Mouse (Mus musculus): ENCODE measurements around the gene Tmem141. TPM values are rescaled to one million over a fixed set of nuclear protein-coding genes. Genes with fewer than 3 reads are reported as not detected.

Gene Tmem141
- polyA plus RNA-seq, 1 experiment: 32.6 TPM

DNA sequence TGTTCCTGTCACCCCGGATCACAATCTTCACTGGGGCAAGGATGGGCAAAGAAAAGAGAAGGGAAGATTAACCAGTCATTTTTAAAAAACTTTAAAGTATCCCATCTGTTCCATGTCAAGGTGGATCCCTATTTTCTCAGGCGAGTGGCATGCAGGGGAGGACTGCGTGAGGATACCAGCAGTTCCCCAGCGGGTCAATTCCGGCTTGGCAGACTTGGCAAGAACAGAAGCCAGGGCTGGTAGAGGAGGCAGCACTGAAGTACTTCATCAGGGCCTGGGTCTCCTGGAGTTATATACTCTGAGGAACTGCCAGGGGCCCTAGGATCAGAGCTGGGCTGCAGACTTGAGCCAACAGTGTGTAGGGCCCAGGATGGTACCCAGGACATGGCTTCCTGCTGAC is 19.3 kb downstream of the Tmem141 start:
- no peak overlapping the region for H3K4me3 ChIP-seq
- no peak overlapping the region for H3K4me2 ChIP-seq (ENCODE audit: low read depth)
- no peaks in the 10 kb centered on the region for H3K27me3 ChIP-seq (ENCODE audit: control insufficient read depth, insufficient read depth, insufficient read length)
- peaks cover 26% of the 10 kb centered on the region for H3K36me3 ChIP-seq (ENCODE audit: control insufficient read depth, insufficient read depth)
- TF ChIP-seq USF1 (IDR thresholded peaks at IDR 0.05; ENCODE audit: low read depth) (no peak), TCF3 (IDR thresholded peaks at IDR 0.05; ENCODE audit: insufficient read length, low read depth) (no peak), E2F4 (IDR thresholded peaks at IDR 0.05; ENCODE audit: insufficient read depth) (no peak), CEBPB (IDR thresholded peaks at IDR 0.05; ENCODE audit: insufficient read depth, poor library complexity, severe bottlenecking) (no peak), MYOG (IDR thresholded peaks at IDR 0.05; ENCODE audit: control insufficient read depth in 1 of 3, insufficient read depth in 1 of 3, insufficient read length in 2 of 3, low read depth in 2 of 3) (no peak), POLR2AphosphoS2 (IDR thresholded peaks at IDR 0.05; ENCODE audit: insufficient read length, low read depth) (no peak), POLR2A (IDR thresholded peaks at IDR 0.05; ENCODE audit: insufficient read length, low read depth) (no peak), SRF (IDR thresholded peaks at IDR 0.05; ENCODE audit: control insufficient read depth, insufficient read length, low read depth) (no peak), MAX (IDR thresholded peaks at IDR 0.05; ENCODE audit: low read depth) (no peak), REST (IDR thresholded peaks at IDR 0.05; ENCODE audit: insufficient read depth, insufficient read length) (no peak), TCF12 (IDR thresholded peaks at IDR 0.05; ENCODE audit: insufficient read depth, poor library complexity, severe bottlenecking) (no peak), MYOD1 (IDR thresholded peaks at IDR 0.05; ENCODE audit: control insufficient read depth in 1 of 3, insufficient read length in 2 of 3, low read depth in 2 of 3) (no peak)
- no peak overlapping the region for H3ac ChIP-seq (ENCODE audit: control insufficient read depth, insufficient read length)
- H3K79me2 ChIP-seq (ENCODE audit: control insufficient read depth, insufficient read depth): peaks cover 41% of the 10 kb centered on the region

DNA sequence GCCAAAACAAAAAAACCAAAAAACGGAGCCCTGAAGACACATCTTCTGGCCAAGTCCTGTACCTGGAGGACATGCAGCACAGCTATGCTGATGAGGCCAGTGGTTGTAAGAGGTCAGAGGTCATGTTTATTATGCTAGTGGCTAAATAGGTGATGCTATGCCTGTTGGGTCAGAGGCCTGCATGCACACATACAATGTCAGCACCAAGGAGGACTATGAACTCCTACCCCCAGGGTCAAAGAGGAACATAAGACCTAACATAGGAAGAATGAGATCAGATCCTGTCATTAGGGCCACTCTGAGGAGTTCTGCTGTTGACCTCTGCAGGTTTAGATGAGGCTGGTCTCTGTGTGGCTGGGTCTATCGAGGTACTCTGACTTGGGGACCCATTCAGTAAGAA is 21.8 kb downstream of the Tmem141 start:
- H3K4me3 ChIP-seq: no peak overlapping the region
- H3K27me3 ChIP-seq (ENCODE audit: control insufficient read depth, insufficient read depth, insufficient read length): no peaks in the 10 kb centered on the region
- H3K4me2 ChIP-seq (ENCODE audit: low read depth): no peak overlapping the region
- TF ChIP-seq MYOD1 (IDR thresholded peaks at IDR 0.05; ENCODE audit: control insufficient read depth in 1 of 3, insufficient read length in 2 of 3, low read depth in 2 of 3) (no peak), MYOG (IDR thresholded peaks at IDR 0.05; ENCODE audit: control insufficient read depth in 1 of 3, insufficient read depth in 1 of 3, insufficient read length in 2 of 3, low read depth in 2 of 3) (no peak), REST (IDR thresholded peaks at IDR 0.05; ENCODE audit: insufficient read depth, insufficient read length) (no peak), POLR2AphosphoS2 (IDR thresholded peaks at IDR 0.05; ENCODE audit: insufficient read length, low read depth) (no peak), TCF3 (IDR thresholded peaks at IDR 0.05; ENCODE audit: insufficient read length, low read depth) (no peak), USF1 (IDR thresholded peaks at IDR 0.05; ENCODE audit: low read depth) (no peak), SRF (IDR thresholded peaks at IDR 0.05; ENCODE audit: control insufficient read depth, insufficient read length, low read depth) (no peak), E2F4 (IDR thresholded peaks at IDR 0.05; ENCODE audit: insufficient read depth) (no peak), MAX (IDR thresholded peaks at IDR 0.05; ENCODE audit: low read depth) (no peak), TCF12 (IDR thresholded peaks at IDR 0.05; ENCODE audit: insufficient read depth, poor library complexity, severe bottlenecking) (no peak), CEBPB (IDR thresholded peaks at IDR 0.05; ENCODE audit: insufficient read depth, poor library complexity, severe bottlenecking) (no peak), POLR2A (IDR thresholded peaks at IDR 0.05; ENCODE audit: insufficient read length, low read depth) (no peak)
- H3K36me3 ChIP-seq (ENCODE audit: control insufficient read depth, insufficient read depth): peaks cover 40% of the 10 kb centered on the region
- H3K79me2 ChIP-seq (ENCODE audit: control insufficient read depth, insufficient read depth): peaks cover 16% of the 10 kb centered on the region
- no peak overlapping the region for H3ac ChIP-seq (ENCODE audit: control insufficient read depth, insufficient read length)

DNA sequence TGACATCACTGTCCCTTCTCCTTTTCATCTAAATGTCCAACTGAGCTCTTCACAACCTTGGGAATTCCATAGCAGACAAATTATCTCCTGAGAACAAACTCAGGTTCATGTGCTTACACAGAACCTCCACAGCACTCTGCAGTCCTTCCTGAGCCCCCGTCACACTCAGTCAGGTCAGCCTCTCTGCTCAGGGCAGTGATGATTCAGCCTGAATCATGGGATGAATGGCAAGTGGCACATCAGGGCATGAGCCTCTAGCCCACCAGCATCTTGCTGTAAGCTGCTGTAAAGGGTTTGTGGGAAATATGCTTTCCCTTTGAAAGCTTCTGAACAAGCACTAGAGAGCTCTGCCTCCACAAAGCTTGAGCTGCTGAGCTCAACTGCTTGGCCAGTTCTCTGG is 23.1 kb downstream of the Tmem141 start:
- Histone ChIP-seq H3ac (ENCODE audit: control insufficient read depth, insufficient read length) (no peak overlapping the region), H3K4me3 (no peak overlapping the region), H3K79me2 (ENCODE audit: control insufficient read depth, insufficient read depth) (peaks cover 4% of the 10 kb centered on the region), H3K4me2 (ENCODE audit: low read depth) (no peak overlapping the region), H3K36me3 (ENCODE audit: control insufficient read depth, insufficient read depth) (peaks cover 42% of the 10 kb centered on the region), H3K27me3 (ENCODE audit: control insufficient read depth, insufficient read depth, insufficient read length) (no peaks in the 10 kb centered on the region)
- TF ChIP-seq MYOD1 (IDR thresholded peaks at IDR 0.05; ENCODE audit: control insufficient read depth in 1 of 3, insufficient read length in 2 of 3, low read depth in 2 of 3) (peak in 1 of 3 experiments; percentile 28), REST (IDR thresholded peaks at IDR 0.05; ENCODE audit: insufficient read depth, insufficient read length) (no peak)

DNA sequence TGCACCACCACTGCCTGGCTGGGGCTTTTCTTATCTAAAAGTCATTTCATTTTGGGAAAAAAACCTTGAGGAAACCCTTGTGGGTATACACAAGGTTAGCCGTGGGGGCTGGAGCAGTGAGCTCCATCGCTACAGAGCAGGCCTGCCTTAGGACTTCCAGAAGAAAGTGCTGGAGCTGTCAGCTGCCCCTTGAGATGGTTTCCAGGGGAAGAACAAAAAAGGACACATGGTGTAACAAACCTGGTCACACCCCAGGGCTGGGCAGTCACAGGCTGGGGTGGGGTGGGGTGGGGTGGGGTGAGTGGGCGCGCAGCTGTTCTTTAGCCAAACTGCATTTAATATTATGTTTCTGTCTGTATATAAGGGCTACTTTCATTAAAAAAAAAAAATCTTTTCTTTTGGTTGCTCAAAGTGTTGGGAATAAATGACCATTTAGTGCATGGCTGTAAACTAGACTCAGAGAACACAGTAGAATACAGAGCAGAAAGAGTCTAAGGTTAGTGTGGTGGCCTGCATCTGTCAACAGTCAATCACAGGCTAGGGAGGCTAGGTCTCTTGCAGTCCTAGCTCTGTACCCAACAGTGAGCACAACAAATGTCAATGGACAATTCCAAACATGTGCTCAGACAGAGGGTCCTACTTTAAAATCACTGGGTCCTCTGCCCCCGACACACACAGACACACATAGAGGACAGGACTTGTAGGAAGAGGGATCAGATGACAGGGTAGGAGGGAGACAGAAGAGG is 24.9 kb downstream of the Tmem141 start:
- TF ChIP-seq POLR2A (IDR thresholded peaks at IDR 0.05; ENCODE audit: insufficient read length, low read depth): no peak
- peak; percentile 52 to 91 (median 91) for TF ChIP-seq MYOD1 (IDR thresholded peaks at IDR 0.05; ENCODE audit: control insufficient read depth in 1 of 3, insufficient read length in 2 of 3, low read depth in 2 of 3)
- TF ChIP-seq MYOG (IDR thresholded peaks at IDR 0.05; ENCODE audit: control insufficient read depth in 1 of 3, insufficient read depth in 1 of 3, insufficient read length in 2 of 3, low read depth in 2 of 3): peak in 1 of 3 experiments; percentile 58

DNA sequence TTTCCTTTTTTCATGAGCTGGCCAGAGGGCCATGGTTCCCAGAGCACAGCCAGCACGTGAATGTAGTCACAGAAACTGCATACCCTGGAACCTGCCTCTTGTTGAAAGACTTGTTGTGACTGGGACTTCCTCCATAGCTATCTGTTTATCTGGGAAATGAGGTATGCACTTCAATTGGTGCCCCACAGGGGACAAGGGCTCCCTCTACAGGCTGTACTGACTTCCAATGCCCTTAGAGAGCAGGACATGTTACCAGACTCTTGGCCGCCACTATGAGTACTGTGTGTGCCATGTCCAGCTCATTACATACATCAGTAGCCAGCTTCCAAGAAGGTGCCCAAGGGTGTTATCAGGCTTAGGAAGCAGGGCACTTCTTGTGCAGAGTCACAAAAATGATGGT is 29.9 kb downstream of the Tmem141 start:
- peaks cover 46% of the 10 kb centered on the region for H3K36me3 ChIP-seq (ENCODE audit: control insufficient read depth, insufficient read depth)
- no peak overlapping the region for H3K4me2 ChIP-seq (ENCODE audit: low read depth)
- no peak overlapping the region for H3K4me3 ChIP-seq
- no peak for TF ChIP-seq REST (IDR thresholded peaks at IDR 0.05; ENCODE audit: insufficient read depth, insufficient read length)
- TF ChIP-seq MAX (IDR thresholded peaks at IDR 0.05; ENCODE audit: low read depth): no peak
- no peak for TF ChIP-seq TCF3 (IDR thresholded peaks at IDR 0.05; ENCODE audit: insufficient read length, low read depth)
- TF ChIP-seq E2F4 (IDR thresholded peaks at IDR 0.05; ENCODE audit: insufficient read depth): no peak
- TF ChIP-seq MYOD1 (IDR thresholded peaks at IDR 0.05; ENCODE audit: control insufficient read depth in 1 of 3, insufficient read length in 2 of 3, low read depth in 2 of 3): no peak
- no peak for TF ChIP-seq SRF (IDR thresholded peaks at IDR 0.05; ENCODE audit: control insufficient read depth, insufficient read length, low read depth)
- no peak for TF ChIP-seq POLR2AphosphoS2 (IDR thresholded peaks at IDR 0.05; ENCODE audit: insufficient read length, low read depth)
- TF ChIP-seq CEBPB (IDR thresholded peaks at IDR 0.05; ENCODE audit: insufficient read depth, poor library complexity, severe bottlenecking): no peak
- TF ChIP-seq POLR2A (IDR thresholded peaks at IDR 0.05; ENCODE audit: insufficient read length, low read depth): no peak
- TF ChIP-seq MYOG (IDR thresholded peaks at IDR 0.05; ENCODE audit: control insufficient read depth in 1 of 3, insufficient read depth in 1 of 3, insufficient read length in 2 of 3, low read depth in 2 of 3): no peak
- TF ChIP-seq USF1 (IDR thresholded peaks at IDR 0.05; ENCODE audit: low read depth): no peak
- no peak for TF ChIP-seq TCF12 (IDR thresholded peaks at IDR 0.05; ENCODE audit: insufficient read depth, poor library complexity, severe bottlenecking)
- no peaks in the 10 kb centered on the region for H3K27me3 ChIP-seq (ENCODE audit: control insufficient read depth, insufficient read depth, insufficient read length)
- no peak overlapping the region for H3ac ChIP-seq (ENCODE audit: control insufficient read depth, insufficient read length)
- H3K79me2 ChIP-seq (ENCODE audit: control insufficient read depth, insufficient read depth): no peaks in the 10 kb centered on the region

More for the DNA sequence above, 24.9 kb downstream of the Tmem141 start:
- no peak overlapping the region for H3K4me3 ChIP-seq
- no peaks in the 10 kb centered on the region for H3K27me3 ChIP-seq (ENCODE audit: control insufficient read depth, insufficient read depth, insufficient read length)
- H3K4me2 ChIP-seq (ENCODE audit: low read depth): peak overlapping the region; percentile 35
- no peak overlapping the region for H3ac ChIP-seq (ENCODE audit: control insufficient read depth, insufficient read length)
- H3K79me2 ChIP-seq (ENCODE audit: control insufficient read depth, insufficient read depth): no peaks in the 10 kb centered on the region
- peaks cover 53% of the 10 kb centered on the region for H3K36me3 ChIP-seq (ENCODE audit: control insufficient read depth, insufficient read depth)

All from myocyte (in vitro differentiated cells).